Mouse (Mus musculus) intestine, postnatal 0 days (tissue): ENCODE measurements around the gene Il17ra. TPM values are rescaled to one million over a fixed set of nuclear protein-coding genes. Genes with fewer than 3 reads are reported as not detected.

Experiments used
- ATAC-seq: fragments of 200-750 bp; cut with Nextera tagmentation; 2 replicates; pipeline ENCODE4 v1.8.0; 2017; ENCODE audit warnings: mild to moderate bottlenecking, moderate TSS enrichment, moderate library complexity
- H3K27ac ChIP-seq: fragments of 300-500 bp; sonication (generic); 2 replicates; pipeline ENCODE4 v1.5.1; 2014; ENCODE audit warnings: mild to moderate bottlenecking, low read depth, low read length, moderate library complexity
- H3K27me3 ChIP-seq: fragments of 300-500 bp; sonication (generic); replicated peaks from 2 replicates; pipeline ENCODE4 v1.6.1; 2014; ENCODE audit warnings: low read length, mixed read lengths; ENCODE audit not compliant: control insufficient read depth, insufficient read depth
- H3K36me3 ChIP-seq: fragments of 300-500 bp; sonication (generic); 2 replicates; pipeline ENCODE4 v1.6.1; 2014; ENCODE audit warnings: mild to moderate bottlenecking, moderate library complexity; ENCODE audit not compliant: control insufficient read depth, insufficient read depth
- H3K4me1 ChIP-seq: fragments of 300-500 bp; sonication (generic); replicated peaks from 2 replicates; pipeline ENCODE4 v1.6.1; 2014; ENCODE audit warnings: antibody characterized with exemption, low read length, mixed read lengths; ENCODE audit not compliant: control insufficient read depth, insufficient read depth
- H3K4me2 ChIP-seq: fragments of 300-500 bp; sonication (generic); replicated peaks from 2 replicates; pipeline ENCODE4 v1.6.1; 2014; ENCODE audit warnings: low read depth, mild to moderate bottlenecking, moderate library complexity
- H3K4me3 ChIP-seq: fragments of 300-500 bp; sonication (generic); 2 replicates; pipeline ENCODE4 v1.5.1; 2014; ENCODE audit warnings: low read depth, low read length
- H3K9ac ChIP-seq: fragments of 300-500 bp; sonication (generic); 2 replicates; pipeline ENCODE4 v1.6.1; 2014; ENCODE audit warnings: mild to moderate bottlenecking, low read depth, low read length
- H3K9me3 ChIP-seq: fragments of 300-500 bp; sonication (generic); 2 replicates; pipeline ENCODE4 v1.6.1; 2016; ENCODE audit warnings: mixed run types; ENCODE audit not compliant: control insufficient read depth
- CTCF ChIP-seq: sonication (generic); IDR thresholded peaks from 2 replicates; pipeline ENCODE4 v1.5.1; 2016; ENCODE audit warnings: low read depth, mild to moderate bottlenecking, control low read depth, antibody characterized with exemption, moderate library complexity
- WGBS: fragments of 180-500 bp; shearing (Covaris S2); extraction: QIAGEN DNeasy Blood & Tissue Kit; methylation state at CpG from one replicate; pipeline ENCODE4 v1.1.7; 2014; 5-methylcytosine and 5-hydroxymethylcytosine counted together
- polyA plus RNA-seq: library from polyadenylated mRNA; unstranded; fragments of >200 nt; fragmentation: Nextera tagmentation; extraction: Ambion mirVana; gene quantifications from 2 replicates; pipeline ENCODE4 v1.2.1, GENCODE M21; 2015

Il17ra gene
- polyA plus RNA-seq, 1 experiment from 2014 or later: 4.1 TPM

- 88% methylated on average over 5 of the region's 5 CpGs for WGBS
Observed at GRCm38 (mm10) chr6:120517311-120517710, 54.3 kb downstream of the Il17ra start.

GRCm38 (mm10) chr6:120519647-120520046 lies 56.6 kb downstream of the Il17ra start:
- H3K4me1 ChIP-seq: no peaks in the 10 kb centered on the region
- H3K9me3 ChIP-seq: no peaks in the 10 kb centered on the region
- H3K4me3 ChIP-seq: no peak overlapping the region
- H3K4me2 ChIP-seq: no peak overlapping the region
- no peak for ATAC-seq
- TF ChIP-seq CTCF: no peak
- H3K9ac ChIP-seq: no peak overlapping the region
- WGBS: 79% methylated on average over 5 of the region's 5 CpGs
- no peaks in the 10 kb centered on the region for H3K27me3 ChIP-seq
- no peak overlapping the region for H3K27ac ChIP-seq
- peaks cover 36% of the 10 kb centered on the region; the same call in 1 of the 2 replicates for H3K36me3 ChIP-seq

More at GRCm38 (mm10) chr6:120517311-120517710, 54.3 kb downstream of the Il17ra start:
- no peaks in the 10 kb centered on the region for H3K4me1 ChIP-seq
- H3K27ac ChIP-seq: no peak overlapping the region
- no peak for TF ChIP-seq CTCF
- H3K4me2 ChIP-seq: no peak overlapping the region
- no peak overlapping the region for H3K4me3 ChIP-seq
- no peak for ATAC-seq
- H3K36me3 ChIP-seq: peaks cover 37% of the 10 kb centered on the region; the same call in 1 of the 2 replicates
- H3K9me3 ChIP-seq: no peaks in the 10 kb centered on the region
- no peaks in the 10 kb centered on the region for H3K27me3 ChIP-seq
- H3K9ac ChIP-seq: no peak overlapping the region

DNA sequence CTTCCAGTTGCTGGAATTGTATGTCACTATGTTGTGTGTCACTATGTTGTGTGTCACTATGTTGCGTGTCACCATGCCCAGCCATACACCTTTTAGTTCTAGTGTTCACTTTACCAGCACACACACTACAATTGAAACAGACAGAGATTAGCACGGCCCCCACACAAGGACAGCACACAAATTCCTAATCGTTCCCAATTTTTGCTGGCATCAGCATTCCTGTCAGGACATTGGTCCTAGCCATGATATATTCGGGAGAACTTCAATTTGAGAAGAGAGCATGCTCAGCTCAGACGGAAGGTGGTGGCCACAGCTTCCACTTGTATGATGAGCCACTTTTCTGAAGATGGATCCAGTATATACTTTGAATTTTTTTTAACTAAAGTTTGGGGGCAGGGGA lies 61.7 kb downstream of the Il17ra start:
- 91% methylated on average over 5 of the region's 5 CpGs for WGBS
- Histone ChIP-seq H3K4me3 (no peak overlapping the region), H3K4me2 (no peak overlapping the region), H3K27ac (no peak overlapping the region), H3K9me3 (no peaks in the 10 kb centered on the region), H3K36me3 (peaks cover 34% of the 10 kb centered on the region; the same call in 1 of the 2 replicates), H3K9ac (no peak overlapping the region), H3K4me1 (no peaks in the 10 kb centered on the region), H3K27me3 (no peaks in the 10 kb centered on the region)
- TF ChIP-seq CTCF: no peak
- ATAC-seq: no peak

DNA sequence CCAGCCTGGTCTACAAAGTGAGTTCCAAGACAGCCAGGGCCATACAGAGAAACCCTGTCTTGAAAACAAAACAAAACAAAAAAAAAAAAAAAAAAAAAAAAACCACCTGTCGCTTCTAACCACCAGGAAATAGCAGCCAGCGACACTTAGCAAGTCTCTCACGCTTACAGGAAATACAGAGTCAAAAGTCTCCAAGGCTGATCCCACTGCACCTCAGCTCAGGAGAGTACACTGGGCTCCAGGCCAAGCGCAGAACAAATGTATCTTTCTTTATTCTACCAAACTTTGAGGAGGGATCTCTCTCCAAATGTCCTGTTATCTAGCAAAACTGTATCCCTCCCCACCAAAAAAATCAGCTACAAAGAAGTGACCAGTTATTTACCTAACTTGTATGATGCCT lies 66.1 kb downstream of the Il17ra start:
- Histone ChIP-seq H3K4me2 (no peak overlapping the region), H3K9ac (no peak overlapping the region), H3K4me3 (no peak overlapping the region), H3K27me3 (no peaks in the 10 kb centered on the region), H3K4me1 (no peaks in the 10 kb centered on the region), H3K36me3 (no peaks in the 10 kb centered on the region; the same call in 1 of the 2 replicates), H3K9me3 (no peaks in the 10 kb centered on the region), H3K27ac (no peak overlapping the region)
- TF ChIP-seq CTCF: no peak
- no peak for ATAC-seq
- WGBS: 55% methylated on average over 4 of the region's 4 CpGs

DNA sequence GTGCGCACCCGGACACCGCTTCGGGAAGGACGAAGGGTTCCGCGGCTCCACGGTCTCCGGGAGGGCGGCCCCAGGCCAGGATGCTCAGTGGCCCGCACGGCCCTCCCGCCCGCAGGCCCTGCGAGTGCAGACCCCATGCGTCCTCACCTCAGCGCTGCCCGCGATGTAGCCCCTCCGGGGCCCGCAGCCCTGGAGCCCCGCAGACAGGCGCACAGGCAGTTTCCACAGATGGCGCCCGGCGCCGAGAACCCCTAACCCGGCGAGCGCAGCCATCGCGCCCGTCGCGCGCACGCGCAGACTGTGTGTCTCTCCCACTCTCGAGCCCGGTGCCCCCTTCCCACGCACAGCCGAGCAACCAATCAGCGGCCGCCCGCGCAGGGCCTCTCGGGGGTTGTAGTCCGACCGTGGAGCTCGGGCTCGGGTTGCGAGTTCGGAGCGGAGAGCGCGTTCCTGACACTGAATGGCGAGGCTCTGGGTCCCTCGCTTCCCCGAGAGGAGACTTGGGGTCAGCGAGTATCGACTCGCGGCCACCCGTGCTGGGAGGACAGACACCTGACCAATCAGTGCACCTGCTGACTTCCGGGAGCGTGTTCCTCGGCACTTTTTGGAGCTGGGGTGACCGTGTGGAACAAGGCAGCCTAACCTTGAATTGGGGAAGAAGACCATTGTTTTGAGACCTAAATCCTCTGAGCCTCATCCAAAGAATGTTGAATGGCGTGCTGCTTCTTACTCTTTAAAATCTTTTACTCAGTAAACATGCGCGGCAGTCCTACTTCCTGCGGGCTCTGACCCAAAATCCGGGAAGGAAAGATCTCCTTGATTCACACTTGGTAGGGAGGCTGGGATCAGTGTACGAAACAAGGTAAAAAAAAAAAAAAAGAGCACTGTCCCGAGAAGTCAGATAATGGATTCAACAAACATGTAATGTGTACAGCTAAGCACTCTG lies 68.2 kb downstream of the Il17ra start, which contains the start of gene Hdhd5:
Hdhd5 (minus strand) TSS at position 300 of the 946 bp plus-strand sequence.
- H3K9me3 ChIP-seq: no peaks in the 10 kb centered on the region
- peak within 1 kb of the TSS; percentile 93 for H3K4me2 ChIP-seq
- TF ChIP-seq CTCF: peak; percentile 19; the same call in 1 of the 2 replicates
- under 1% methylated on average over 71 of the region's 75 CpGs for WGBS
- peak within 1 kb of the TSS; percentile 87 for H3K4me3 ChIP-seq
- no peak within 1 kb of the TSS for H3K27ac ChIP-seq
- peak within 1 kb of the TSS; percentile 62 for H3K9ac ChIP-seq
- no peaks in the 10 kb centered on the region; the same call in 1 of the 2 replicates for H3K36me3 ChIP-seq
- no peaks in the 10 kb centered on the region for H3K4me1 ChIP-seq
- H3K27me3 ChIP-seq: no peaks in the 10 kb centered on the region
- ATAC-seq: peak; percentile 94

DNA sequence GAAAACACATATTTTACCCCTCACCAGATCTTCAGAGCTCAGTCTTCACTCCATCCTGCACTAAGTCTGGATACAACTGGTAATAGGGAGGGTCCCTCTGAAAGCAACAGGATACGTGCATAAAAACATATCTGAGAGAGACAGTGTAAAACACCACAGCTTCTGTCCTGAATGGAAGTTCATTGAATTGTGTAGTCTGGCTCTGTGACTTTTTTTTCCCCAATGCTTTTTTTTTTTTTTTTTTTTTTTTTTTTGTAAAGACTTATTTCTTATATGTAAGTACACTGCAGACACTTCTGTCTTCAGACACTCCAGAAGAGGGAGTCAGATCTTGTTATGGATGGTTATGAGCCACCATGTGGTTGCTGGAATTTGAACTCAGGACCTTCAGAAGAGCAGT lies 69.5 kb downstream of the Il17ra start:
- no peaks in the 10 kb centered on the region for H3K4me1 ChIP-seq
- 0 out of 2 replicates have a peak overlapping the region, but pooled peaks have one; percentile 87 for H3K4me3 ChIP-seq
- TF ChIP-seq CTCF: no peak
- H3K27ac ChIP-seq: no peak overlapping the region
- H3K4me2 ChIP-seq: no peak overlapping the region
- no peak overlapping the region for H3K9ac ChIP-seq
- WGBS: 75% methylated on average over 1 of the region's 1 CpGs
- H3K9me3 ChIP-seq: no peaks in the 10 kb centered on the region
- H3K27me3 ChIP-seq: no peaks in the 10 kb centered on the region
- no peaks in the 10 kb centered on the region; the same call in 1 of the 2 replicates for H3K36me3 ChIP-seq
- ATAC-seq: no peak
